ENCODE assay signal across 11 mouse cellular contexts in genomic region chr6:54042142-54042541, GRCm38 (mm10). TPM values are rescaled to one million over a fixed set of nuclear protein-coding genes. Genes with fewer than 3 reads are reported as not detected.
DNase-seq lines count a peak whose midpoint lies in the region; ATAC-seq lines count a peak whose summit lies in the region.
"Had no signal": no experiment of that assay in that cellular context is flagged by ENCODE, and none has a peak within 500 bp of the region (broad histone marks: within the 10 kb centered on the region; RNA-seq: fewer than 3 reads in every experiment).

No protein-coding gene starts in this region.

- H3K27me3 ChIP-seq in forebrain, embryonic 16.5 days (replicated peaks; ENCODE audit: control insufficient read depth, insufficient read depth, low read length), result no peaks in the 10 kb centered on the region
- peaks cover 4% of the 10 kb centered on the region; the same call in 1 of the 2 replicates for H3K27me3 ChIP-seq in intestine, embryonic 15.5 days (replicated peaks)

- H3K4me1 ChIP-seq in forebrain, embryonic 16.5 days (replicated peaks; ENCODE audit: control insufficient read depth, insufficient read depth, low read length), result peaks cover 28% of the 10 kb centered on the region
- peaks cover 8% of the 10 kb centered on the region; the same call in 1 of the 2 replicates for H3K4me1 ChIP-seq in intestine, embryonic 15.5 days (replicated peaks)

- H3K4me3 ChIP-seq in forebrain, embryonic 16.5 days (replicated peaks; ENCODE audit: low read length), result peak overlapping the region; percentile 75
- no peak overlapping the region for H3K4me3 ChIP-seq in intestine, embryonic 15.5 days (replicated peaks)
- H3K4me3 ChIP-seq: embryonic facial prominence, embryonic 12.5 days; liver, embryonic 15.5 days had no signal

- no peaks in the 10 kb centered on the region for H3K36me3 ChIP-seq in forebrain, embryonic 16.5 days (ENCODE audit: control insufficient read depth, insufficient read depth)
- H3K36me3 ChIP-seq in intestine, embryonic 15.5 days, result no peaks in the 10 kb centered on the region
- H3K36me3 ChIP-seq: embryonic facial prominence, embryonic 12.5 days; liver, embryonic 15.5 days had no signal

- no peak for ATAC-seq in forebrain, embryonic 16.5 days
- no peak for ATAC-seq in intestine, embryonic 15.5 days

- H3K9me3 ChIP-seq in forebrain, embryonic 16.5 days (ENCODE audit: control insufficient read depth, low read length), result no peaks in the 10 kb centered on the region
- H3K9me3 ChIP-seq in intestine, embryonic 15.5 days, result no peaks in the 10 kb centered on the region
- H3K9me3 ChIP-seq: embryonic facial prominence, embryonic 12.5 days; liver, embryonic 15.5 days had no signal

- no peak overlapping the region for H3K27ac ChIP-seq in forebrain, embryonic 16.5 days (ENCODE audit: low read length)
- H3K27ac ChIP-seq in intestine, embryonic 15.5 days, result no peak overlapping the region
- H3K27ac ChIP-seq: embryonic facial prominence, embryonic 12.5 days; gastrocnemius, adult 2 months; liver, embryonic 15.5 days had no signal

- peak; percentile 42 for DNase-seq in kidney, postnatal 14 days
- DNase-seq in kidney, adult 18-20 months, result no peak
- DNase-seq in cerebellum, adult 18-20 months, result peak; percentile 73 to 84
- DNase-seq in natural killer cell, adult 2 months (ENCODE audit: low spot score in 2 of 2), result peak; percentile 32 to 52
- DNase-seq in testis, postnatal 14 days (ENCODE audit: low spot score), result no peak
- no peak for DNase-seq in spleen, adult 12 weeks (ENCODE audit: low spot score)
- DNase-seq: gastrocnemius, adult 2 months had no signal

- H3K9ac ChIP-seq in forebrain, embryonic 16.5 days (replicated peaks; ENCODE audit: low read depth, low read length), result peak overlapping the region; percentile 16; the same call in 1 of the 2 replicates
- H3K9ac ChIP-seq in intestine, embryonic 15.5 days, result no peak overlapping the region
- H3K9ac ChIP-seq: embryonic facial prominence, embryonic 12.5 days; liver, embryonic 15.5 days had no signal

- 57% methylated on average over 1 of the region's 1 CpGs for WGBS in forebrain, embryonic 16.5 days
- WGBS in intestine, embryonic 15.5 days, result 88% methylated on average over 1 of the region's 1 CpGs

- H3K4me2 ChIP-seq in forebrain, embryonic 16.5 days (ENCODE audit: low read length), result peak overlapping the region; percentile 51
- no peak overlapping the region for H3K4me2 ChIP-seq in intestine, embryonic 15.5 days (replicated peaks)
- H3K4me2 ChIP-seq: liver, embryonic 15.5 days had no signal

RNA-seq across cellular contexts. Expression of gene Chn2, which starts 2.8 kb away (rescaled TPM):
- 42.0 and 45.0 TPM in 2 replicates for polyA plus RNA-seq in forebrain, embryonic 16.5 days (2015; fragmentation: Nextera tagmentation; extraction: Ambion mirVana)
- polyA plus RNA-seq in intestine, embryonic 15.5 days (2015; fragmentation: Nextera tagmentation; extraction: Ambion mirVana), result 19.7 and 20.8 TPM in 2 replicates

Comparison
In these comparisons a context has a peak if more than half of its experiments do, and no peak if none do; other contexts are left out.
1. DNase-seq: peak in kidney, postnatal 14 days (single experiment), cerebellum, adult 18-20 months (2 of 2) and natural killer cell, adult 2 months (2 of 2); none in kidney, adult 18-20 months (single experiment), testis, postnatal 14 days (single experiment) and spleen, adult 12 weeks (single experiment).